Mouse (Mus musculus): ENCODE measurements around the gene Htr1d.

DNA sequence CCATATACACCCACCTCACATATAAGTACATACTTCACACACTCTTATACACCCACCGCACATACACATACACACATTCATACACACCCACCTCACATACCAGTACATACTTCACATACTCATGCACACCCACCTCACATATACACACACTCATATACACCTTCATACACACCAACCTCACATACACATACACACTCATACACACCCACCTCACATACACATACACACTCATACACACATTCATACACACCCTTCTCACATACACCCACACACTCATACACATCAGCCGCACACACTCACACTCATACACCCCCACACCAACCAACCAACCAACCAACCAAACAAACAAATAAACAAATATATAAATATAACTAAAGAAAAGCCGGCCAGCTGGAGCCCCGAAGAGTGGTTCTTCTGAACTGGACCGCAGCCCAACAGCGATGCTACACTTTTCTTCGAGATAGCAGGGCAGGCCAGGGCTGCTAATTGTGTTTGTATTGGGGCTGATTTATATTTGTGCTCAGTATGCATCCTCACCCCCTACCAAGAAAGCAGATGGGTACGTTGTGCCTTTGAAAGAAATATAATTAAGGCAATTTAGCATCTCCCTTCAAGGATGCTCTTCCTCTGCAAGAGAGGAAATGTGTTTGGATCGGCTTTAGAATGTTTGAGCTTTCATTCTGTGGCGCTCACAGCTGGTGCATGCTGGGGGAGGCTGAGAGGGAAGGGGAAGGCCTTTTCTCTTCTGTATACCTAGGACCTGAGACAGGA lies 11.1 kb upstream of the Htr1d start:
- no peak for TF ChIP-seq CTCF (IDR thresholded peaks at IDR 0.05)
- TF ChIP-seq EP300 (IDR thresholded peaks at IDR 0.05): no peak

Data from lung, postnatal 0 days (tissue).